Comparison of ENCODE assay signal across 19 mouse cellular contexts in the genomic region with DNA sequence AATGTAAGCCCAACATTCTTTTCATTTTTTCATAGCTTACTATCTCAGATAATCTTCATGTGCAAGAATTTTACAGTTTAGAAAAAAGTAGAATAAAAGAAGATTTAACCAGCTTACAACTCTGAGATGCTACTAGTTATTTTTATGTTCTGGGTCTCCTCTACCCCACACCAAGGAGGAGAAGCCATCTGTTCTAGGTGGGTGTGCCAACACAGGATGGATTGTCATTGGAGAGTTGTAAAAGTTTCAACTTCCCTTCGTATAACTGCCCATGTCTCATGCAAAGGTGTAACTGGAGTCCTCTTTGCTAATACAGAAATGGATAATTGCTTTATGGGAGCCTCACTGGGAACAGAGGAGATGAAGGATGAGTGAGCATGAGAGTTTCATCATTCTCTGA.
DNase-seq lines count a peak whose midpoint lies in the region.
"Had no signal": no experiment of that assay in that cellular context is flagged by ENCODE, and none has a peak within 500 bp of the region (broad histone marks: within the 10 kb centered on the region; RNA-seq: fewer than 3 reads in every experiment).

No protein-coding gene starts in this region.

- intact Hi-C loops in left cerebral cortex, postnatal 36 days (cut with DNase I): no loop called here

- DNase-seq in layer of hippocampus, adult 9-11 months: peak; percentile 8
- no peak for DNase-seq in layer of hippocampus, postnatal 10 days (ENCODE audit: low spot score in 2 of 2)
- DNase-seq in right cerebral cortex, adult 18-20 months: peak; percentile 51
- no peak for DNase-seq in right cerebral cortex, postnatal 14 days
- peak; percentile 21 to 48 for DNase-seq in left cerebral cortex, postnatal 36 days (ENCODE audit: low spot score in 2 of 2)
- peak; percentile 9 to 36 for DNase-seq in right cerebral cortex, postnatal 36 days (ENCODE audit: low spot score in 2 of 2)
- no peak for DNase-seq in lung, postnatal 36 days
- DNase-seq in liver: no peak
- DNase-seq: adrenal gland, adult 2 months; adrenal gland, postnatal 14 days; cerebellum, adult 11-12 months; cerebellum, adult 8-10 months; cerebellum, postnatal 10 days; cerebellum, postnatal 36 days; embryo, embryonic 11 days; gastrocnemius, postnatal 10 days; gastrocnemius, postnatal 36 days; heart, adult 2 months; heart, postnatal 14 days had no signal

Comparison
In these comparisons a context has a peak if more than half of its experiments do, and no peak if none do; other contexts are left out.
1. DNase-seq: peak in layer of hippocampus, adult 9-11 months (single experiment), right cerebral cortex, adult 18-20 months (single experiment), left cerebral cortex, postnatal 36 days (2 of 2) and right cerebral cortex, postnatal 36 days (2 of 2); none in layer of hippocampus, postnatal 10 days (0 of 2), right cerebral cortex, postnatal 14 days (single experiment), lung, postnatal 36 days (single experiment) and liver (single experiment).